Mouse (Mus musculus) right cerebral cortex, adult 18-20 months (tissue): ENCODE results near the gene Hist1h2be.
"Not testable (repeated sequence)": the region's sequence is repeated elsewhere in the genome, so short reads cannot be mapped to it uniquely, and the experiment has no call there.

ENCODE experiments used
- DNase-seq: peaks from one replicate; pipeline ENCODE4 v3.0.0; 2022; ENCODE audit warnings: mixed read lengths

The Hist1h2be gene

DNA sequence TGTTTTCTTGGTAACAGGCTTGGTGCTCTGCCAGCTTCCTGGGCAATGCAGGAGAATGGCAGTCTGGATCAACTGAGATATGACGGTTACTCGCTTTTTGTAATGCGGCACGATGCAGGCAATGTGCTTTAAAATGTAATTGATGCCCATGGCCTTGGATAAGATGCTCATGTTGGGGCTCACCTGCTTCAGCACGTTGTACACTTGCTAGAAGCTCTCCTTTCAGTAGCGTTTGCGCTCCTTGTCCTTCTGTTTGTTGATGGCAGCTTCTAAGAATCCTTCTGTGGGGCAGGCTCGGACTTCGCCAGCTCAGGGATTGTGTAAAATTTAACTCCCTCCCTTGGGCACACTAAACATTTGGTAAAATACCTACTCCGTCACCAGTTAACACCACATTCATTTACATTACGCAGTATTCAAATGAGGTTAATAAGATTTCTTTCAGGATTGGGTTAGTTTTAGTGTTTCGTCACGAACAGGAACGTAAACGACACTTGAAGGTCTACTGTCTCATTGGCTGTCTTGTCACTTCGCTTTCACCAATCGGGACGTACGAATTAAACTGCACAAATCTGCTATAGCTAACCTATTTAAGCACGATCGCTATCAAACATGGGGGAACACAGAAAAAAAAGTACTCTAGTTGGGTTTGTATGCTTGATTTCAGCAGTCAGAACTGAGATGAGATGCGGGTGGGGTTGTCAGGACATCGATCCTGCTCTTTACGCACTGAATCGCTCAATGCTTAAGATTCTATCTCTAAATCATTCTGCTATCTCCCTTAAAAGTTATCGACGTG lies at the start of gene Hist1h2be:
TSS of gene Hist1h2be (minus strand) at position 392 of the 799 bp plus-strand sequence.
- peak; percentile 84 for DNase-seq

DNA sequence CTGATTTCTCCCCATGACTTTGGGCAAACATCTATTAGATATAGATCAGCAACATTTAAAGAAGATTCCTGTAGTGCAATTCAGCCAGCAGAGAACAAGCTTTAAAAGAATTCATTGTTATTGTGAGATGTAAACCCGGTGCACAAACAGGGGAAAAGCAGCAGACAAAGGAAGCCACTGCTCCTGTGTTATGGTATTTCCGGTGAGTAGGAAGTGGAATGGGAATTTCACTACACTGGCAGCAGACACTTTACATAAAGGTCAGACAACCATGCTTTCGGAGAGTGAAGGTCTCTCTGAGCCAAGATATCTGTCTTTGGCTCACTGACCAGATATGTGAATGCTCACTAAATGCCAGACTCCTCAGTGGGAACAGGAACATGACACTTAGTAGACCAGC lies 41.6 kb upstream of the Hist1h2be start:
- DNase-seq: no peak

DNA sequence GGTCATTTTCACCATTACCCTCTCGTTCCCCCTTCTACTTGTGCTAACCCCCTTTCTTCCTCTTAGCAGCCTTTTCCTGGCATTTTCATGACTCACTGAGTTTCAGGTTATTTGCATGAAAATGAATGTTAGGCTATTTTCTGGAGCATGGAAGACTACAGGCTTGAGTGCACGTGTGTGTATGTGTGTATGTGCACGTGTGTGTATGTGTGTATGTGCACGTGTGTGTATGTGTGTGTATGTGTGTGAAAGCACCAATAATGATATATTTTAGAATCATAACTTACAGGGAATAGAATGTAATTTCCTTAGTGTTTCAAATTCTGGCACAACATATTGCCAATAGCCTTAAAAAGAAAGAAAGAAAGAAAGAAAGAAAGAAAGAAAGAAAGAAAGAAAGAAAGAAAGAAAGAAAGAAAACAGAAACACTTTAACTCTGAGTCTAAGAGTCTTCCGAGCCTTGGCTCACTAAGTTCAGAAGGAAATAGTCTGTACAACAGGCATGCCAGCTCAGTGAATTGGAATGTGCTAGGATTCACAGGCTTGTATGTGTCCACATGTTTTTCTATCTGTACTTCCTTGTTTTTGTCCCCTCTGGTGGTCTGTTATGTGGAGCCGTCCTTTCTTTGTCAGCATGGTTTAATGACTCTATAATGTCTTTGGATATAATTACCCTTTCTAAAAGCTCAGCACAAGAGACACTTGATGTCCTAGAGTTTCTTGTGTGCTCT lies 38.9 kb upstream of the Hist1h2be start:
- no peak for DNase-seq

DNA sequence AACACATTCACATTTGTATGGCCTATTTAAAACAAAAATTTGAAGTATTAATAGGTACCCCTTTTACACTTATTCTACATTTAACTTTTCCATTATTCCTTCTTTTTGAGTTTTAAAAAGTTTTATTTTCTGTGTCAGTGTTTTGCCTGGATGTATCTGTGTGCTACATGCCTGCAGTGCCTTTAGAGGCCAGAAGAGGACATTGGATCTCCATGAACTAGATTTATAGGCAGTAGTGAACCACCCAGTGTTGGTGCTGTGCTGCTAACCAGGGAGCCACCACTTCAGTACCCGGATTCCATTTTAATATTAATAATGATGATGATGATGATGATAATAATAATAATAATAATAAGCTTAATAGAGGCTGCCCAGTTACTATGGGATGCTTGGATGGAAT lies 9.7 kb upstream of the Hist1h2be start:
- DNase-seq: no peak

DNA sequence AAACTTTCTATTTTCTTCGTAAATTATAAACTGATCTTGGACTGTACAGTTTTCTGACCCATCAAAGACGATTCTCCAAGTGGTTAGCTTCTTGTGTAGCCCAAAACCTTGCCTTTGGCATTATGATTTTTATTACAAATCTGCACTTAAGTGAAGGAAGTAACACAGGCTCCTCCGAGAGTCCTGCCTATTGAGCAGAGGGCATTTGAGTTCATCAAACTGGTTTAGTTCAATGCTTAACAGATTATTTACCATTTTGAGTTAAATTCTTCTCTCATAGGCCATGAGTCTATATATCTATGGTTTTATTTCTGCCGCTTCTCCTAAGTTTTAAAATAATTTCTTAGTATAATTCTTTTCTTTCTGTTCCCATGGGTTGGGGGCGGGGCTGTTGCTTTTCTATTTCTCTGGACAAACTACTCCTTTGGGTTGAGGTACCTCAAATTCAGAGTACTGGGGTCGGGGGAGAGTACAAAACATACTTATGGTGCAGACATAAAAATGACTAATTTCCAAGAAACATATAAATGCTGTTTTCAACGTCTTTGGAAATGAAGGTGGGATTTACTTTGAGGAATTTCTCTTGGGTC lies 2.0 kb upstream of the Hist1h2be start:
- DNase-seq: no peak

DNA sequence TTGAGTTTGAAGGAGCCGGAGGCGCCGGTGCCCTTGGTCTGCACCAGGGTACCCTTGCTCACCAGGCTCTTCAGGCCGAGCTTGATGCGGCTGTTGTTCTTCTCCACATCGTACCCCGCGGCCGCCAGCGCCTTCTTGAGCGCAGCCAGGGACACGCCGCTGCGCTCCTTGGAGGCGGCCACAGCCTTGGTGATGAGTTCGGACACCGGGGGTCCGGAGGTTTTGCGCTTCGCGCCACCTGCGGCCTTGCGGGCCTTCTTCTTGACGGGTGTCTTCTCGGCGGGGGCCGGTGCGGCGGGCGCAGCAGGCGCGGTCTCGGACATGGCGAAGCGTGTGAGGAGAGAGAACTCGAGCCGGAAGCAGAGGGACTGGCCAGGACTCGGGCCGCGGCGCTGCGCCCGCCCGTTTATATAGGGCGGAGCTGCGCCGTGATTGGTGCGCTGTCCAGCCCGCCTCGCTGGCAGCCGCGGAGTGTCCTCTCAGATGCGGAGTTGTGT lies 1.3 kb upstream of the Hist1h2be start, which contains the start of gene Hist1h1e:
TSS of gene Hist1h1e (minus strand) at position 384 of the 497 bp plus-strand sequence.
- peak; percentile 89 for DNase-seq

DNA sequence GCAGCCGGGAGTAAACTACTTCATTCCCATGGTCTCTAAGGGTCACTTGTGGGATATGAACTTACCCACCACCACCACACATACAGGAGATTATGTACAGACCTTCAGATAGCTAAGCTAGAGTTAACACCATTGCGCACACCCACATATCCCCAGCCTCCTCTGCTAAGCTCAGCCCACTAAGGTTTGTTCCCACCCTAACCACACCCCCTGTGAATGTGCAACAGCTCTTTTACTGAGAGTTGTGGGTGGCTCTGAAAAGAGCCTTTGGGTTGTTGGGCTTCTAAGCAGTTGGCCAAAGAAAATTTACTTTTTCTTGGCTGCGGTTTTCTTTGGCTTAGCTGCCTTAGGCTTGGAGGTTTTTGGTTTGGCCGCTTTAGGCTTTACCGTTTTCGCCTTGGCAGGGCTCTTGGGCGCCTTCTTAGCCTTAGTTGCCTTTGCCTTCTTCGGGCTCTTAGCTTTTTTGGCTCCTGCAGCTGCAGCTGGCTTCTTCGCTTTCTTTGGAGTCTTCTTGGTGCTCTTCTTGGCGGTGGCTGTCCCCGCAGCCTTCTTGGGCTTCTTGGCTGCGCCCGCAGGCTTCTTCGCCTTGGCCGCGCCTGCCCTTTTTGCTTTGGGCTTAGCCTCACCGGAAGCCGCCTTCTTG lies 729 bp upstream of the Hist1h2be start:
- DNase-seq: peak; percentile 78

DNA sequence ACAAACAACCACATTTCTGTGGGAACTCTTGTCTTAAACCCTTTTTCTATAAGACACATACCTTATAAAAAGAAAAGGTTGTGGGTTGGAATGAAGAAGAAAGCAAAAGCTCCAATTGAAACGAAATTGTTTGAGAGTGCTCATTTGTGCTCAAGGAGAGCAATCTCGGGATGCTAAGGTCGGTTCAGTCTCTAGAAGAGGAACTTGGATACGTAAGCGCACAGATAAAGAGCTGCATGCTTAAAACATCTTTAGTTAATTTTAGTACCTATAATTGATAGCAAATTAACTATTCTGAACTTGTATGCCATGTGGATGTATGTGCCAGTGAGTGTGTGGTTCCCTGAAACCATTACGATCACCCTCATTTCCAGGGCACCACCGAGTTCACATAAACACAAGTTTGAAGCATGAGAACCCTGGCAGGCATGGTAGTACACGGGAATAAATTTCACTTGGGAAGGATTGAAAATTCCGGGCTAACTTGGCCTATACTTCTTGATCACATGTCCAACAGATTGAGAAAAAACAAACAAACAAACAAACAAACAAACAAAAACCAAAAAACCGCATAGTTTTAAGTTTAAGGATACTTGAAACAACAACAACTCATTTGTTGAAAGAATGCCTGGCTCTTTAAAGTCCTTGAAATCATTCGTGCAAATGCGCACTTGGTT lies 730 bp downstream of the Hist1h2be start:
- DNase-seq: no peak

DNA sequence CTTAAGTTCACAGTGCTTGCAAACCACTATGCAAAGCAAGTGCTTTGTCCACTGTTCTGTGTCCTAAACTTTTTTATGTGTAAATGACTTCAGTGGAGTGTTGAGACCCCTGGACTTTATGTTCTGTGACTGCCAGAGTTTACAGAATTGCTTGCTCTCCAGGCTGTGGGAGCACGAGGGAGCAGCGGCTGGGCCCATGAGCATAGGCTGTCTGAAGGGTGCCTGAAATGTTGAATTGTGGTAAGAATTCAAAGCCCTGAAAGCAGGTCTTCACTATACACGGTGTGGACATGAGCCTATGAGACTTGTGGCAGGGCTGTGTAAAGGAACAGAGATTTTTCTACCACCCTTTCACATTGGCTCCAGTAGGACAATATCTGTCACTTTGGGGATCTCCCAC lies 9.3 kb downstream of the Hist1h2be start:
- DNase-seq: no peak

DNA sequence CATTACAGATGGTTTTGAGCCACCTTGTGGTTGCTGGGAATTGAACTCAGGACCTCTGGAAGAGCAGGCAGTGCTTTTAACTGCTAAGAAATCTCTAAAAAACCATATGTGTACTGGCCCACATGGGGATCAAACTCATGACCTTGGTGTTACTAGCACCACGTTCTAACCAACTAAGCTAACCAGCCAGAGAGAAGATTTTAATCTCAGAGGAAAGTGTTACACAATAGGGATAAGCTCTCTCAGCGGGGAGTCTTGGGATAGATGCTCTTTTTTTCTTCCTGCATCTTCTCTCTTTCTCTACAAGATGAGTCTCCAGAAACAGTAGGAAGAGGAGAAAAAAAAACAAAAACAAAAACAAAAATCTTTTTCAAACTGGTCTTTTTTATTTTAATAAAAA lies 10.5 kb downstream of the Hist1h2be start:
- DNase-seq: no peak

DNA sequence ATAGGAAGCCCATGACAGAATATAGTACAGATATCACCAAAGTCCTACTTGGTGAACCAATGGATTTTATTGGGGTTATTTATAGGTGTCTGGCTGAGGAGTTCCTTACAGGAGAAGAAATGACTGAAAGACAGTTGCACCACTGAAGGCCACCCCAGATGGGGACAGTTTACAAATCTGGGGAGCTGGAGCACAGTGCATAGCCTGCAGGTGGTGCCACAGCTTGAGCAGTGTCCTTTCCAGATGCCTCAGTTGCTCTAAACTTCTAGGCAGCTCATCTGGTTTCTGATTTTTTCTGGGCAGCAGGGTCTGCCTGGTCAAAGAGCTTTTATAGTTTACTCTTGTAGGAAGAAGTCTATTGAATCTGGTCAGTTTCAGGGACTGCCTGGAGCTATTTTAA lies 11.1 kb downstream of the Hist1h2be start:
- DNase-seq: no peak

DNA sequence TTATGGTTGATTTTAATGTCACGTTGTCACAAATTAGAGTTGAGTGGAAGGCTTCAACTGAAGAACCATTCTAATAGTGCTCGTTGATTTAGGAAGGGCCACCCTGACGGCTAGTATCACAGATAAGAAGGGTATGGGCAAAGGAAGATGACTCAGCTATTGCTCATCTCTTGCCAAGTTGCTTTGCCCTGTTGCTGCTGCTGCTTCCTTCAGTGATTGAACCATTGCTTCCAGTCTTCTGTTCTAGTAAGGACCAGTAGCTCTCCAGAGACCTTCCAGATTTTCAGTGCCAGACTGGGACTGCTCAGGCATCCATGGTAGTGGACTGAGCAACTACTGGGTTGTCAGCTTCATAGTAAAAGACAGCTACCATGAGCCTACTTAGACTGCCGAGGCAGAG lies 11.7 kb downstream of the Hist1h2be start:
- DNase-seq: no peak

DNA sequence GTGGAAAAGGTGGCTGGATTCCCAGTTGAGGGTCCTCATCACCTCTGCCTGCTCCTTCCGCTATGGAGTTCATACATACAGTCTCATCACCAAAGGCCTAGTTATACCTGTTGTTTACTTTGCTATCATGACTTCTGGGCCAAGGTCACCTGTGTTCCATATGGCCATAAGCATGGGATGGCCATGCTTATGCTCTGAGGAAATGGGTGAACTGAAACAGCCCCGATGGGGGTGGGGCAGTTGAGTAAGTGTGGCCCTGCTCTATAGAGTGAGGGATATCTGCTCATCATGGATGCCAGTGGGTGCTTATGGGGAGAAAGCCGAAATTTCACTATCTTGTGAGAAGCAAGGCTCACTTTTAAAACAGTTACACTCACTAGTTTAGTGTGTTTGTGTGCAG lies 15.9 kb downstream of the Hist1h2be start:
- DNase-seq: no peak

DNA sequence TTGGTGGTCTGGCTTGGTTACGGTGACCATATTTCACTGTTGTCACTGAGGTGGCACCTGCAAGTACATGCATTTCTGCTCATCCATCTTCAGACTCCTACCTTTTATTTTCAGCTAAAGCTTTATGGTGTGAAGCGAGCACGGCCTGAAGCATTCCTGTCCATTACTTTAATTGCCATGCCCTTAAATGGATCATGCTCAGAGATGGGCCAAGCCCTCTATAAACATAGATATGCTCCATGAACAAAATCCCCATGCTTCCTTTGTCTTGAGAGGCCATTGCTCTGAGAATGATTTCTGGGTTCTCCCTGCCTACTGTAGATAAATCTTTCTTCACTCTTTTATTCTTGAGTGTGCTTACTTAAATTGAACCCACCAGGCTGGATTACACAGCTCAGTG lies 16.5 kb downstream of the Hist1h2be start:
- DNase-seq: no peak

DNA sequence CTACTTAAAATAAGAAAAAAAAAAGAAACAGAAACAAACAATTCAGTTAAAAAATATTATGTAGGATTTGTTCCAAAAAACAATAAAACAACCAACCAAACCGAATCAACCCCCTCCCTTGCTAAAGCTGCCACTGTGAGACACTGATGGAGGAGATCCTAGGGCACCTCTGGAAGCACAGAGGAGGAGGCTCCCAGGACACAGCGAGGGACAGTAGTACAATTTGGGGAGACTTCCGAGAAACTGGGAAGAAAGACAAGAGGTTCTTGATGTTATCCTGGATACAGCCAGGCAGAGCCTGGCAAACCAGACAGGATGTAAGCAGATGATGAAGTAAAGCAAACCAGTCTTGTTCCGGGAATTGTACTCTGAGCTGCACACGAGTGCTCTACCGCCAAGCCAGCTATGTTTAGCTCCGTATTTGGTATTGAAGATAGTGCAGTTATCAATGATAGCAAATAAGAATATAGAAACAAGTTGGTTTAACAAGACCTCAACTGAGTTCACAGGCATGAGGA lies 17.7 kb downstream of the Hist1h2be start:
- DNase-seq: no peak

DNA sequence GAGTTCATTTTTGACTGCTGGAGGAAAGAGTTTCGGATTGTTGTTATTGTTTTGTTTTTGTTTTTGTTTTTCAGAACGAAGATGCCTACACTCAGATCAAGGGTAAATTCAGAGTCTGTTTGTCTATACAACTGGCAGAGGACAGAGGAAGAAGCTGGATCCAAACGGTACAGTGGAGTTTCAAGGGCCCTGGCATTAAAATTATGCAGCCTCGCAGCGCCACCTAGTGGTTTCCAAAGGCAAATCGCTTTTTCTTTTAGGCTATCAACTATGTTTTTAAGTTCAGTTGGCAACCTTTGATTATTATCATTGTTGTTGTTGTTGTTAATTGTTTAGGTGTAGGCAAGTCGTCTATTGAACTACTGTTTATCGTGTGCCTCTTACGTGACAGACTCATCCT lies 23.0 kb downstream of the Hist1h2be start:
- DNase-seq: peak; percentile 66

DNA sequence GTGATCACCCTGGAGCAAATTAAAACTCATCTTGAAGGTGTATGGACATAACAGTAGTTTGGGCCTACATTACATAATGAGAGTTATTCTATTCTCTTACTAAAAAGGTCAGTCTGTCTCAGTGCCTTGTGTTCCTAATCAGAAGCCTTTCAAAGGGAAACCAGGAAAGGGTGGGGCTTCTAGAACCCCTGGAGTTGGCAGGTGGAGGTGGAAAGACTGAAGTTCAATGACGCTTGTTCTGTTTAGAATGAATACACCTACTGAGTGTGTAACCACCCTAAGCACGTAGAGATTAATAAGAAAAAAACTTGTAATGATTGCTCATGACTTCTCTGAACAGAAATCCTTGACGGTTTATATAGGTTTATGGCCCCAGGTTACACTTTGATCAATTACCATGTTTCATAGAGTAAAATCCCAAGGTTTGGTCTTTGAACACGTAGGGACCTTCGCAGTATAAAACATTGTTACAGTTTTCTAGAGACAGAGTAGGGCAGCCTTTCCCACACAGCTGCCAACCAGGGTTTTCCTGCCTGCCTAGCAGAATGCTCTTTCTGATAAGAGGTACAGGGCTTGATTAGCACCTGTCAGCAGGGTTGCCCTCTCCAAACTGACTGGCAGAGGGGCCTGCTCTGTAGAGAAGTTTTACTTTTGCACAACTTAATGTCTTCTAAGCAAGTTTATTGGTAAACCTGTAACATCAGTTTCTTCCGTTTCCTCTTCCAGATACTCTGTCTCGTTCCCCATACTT lies 25.1 kb downstream of the Hist1h2be start:
- DNase-seq: no peak

DNA sequence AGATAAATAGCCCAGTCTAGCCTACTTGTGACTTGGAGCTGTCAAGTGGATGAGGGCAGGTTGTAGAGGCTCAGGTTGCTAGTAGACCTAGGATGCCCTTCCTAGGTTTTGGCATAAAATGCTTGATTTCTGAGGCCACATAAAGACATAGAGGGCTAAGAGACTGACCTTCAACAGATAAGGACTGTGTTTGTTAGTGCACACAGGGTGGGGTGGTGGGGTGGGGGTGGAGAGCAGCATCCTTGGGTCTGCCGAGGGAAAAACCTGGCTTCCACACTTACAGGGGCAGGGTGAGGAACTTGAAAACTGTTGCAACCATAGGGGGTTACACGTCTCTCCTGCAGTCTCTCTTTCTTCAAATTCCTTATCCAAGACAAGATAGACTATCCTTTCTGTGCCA lies 25.7 kb downstream of the Hist1h2be start:
- no peak for DNase-seq

DNA sequence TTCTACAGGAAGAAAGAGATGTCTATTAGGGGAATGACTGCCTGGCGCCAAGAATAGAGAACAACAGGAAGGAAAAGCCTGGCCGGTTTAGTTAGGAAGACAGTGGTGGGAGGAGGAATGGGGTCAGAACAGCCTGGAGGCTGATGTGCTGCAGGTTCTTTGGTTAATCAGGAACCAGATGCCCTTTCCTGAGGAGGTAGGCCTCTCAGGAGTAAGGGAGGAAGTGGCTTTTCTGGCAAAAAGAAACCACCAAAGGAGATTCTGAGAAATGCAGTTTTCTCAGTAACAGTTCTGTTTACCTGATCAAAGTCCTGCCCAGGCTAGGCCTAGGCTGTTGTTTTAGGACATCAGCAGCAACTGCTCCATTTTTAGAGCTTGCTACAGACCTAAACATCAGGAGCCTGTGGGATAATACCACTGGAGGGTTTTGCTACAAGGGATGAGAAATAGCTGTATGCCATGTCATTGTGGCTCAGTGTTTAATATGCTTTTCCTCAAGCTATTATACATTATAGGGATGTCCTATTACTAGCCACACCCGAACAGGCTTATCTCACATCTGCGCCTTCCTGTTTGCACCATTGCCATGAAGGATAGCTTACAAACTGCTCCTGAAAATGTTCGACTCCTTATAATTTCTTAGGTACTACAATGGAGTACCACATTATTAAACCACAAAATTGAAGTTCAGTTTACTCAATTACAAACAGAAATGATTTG lies 27.7 kb downstream of the Hist1h2be start:
- DNase-seq: no peak

DNA sequence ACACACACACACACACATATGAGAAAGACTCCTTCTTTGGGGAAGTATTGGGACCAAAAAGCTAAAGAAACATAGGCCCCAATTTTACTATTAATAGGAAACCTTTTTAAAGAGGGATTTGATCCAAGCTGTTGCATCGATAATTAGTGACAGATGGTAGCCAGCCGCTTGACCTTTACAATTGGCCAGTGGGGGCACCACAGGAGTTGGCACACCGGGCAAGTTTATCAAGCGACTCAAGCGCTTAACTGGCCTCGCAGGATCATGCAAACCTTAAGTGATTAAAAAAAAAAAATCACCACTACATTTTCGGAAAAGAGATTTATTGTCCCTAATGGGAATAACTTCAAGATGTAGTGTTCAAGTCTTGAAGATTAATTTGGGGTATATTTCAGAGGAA lies 28.3 kb downstream of the Hist1h2be start:
- DNase-seq: no peak

DNA sequence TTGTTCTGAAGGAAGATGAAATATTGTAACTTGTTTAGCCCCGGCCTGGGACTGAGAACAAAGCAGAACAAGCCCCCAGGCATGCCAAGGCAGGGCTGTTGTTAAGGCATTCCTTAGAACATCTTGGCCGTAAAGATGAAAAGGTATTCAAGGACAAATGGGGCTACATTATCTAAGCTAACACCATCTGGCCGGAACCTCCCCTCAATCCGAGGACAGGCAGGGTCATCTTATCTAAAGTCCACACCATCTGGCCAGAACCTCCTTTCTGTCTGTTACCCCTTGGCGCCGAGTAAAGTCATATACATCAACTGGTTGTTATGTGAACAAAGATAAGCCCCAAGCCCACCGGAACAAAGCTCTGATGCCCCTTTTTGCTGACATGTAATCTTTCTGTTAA lies 29.0 kb downstream of the Hist1h2be start:
- DNase-seq: not testable (repeated sequence)
